Mouse (Mus musculus): ENCODE results near the gene I830077J02Rik. TPM values are rescaled to one million over a fixed set of nuclear protein-coding genes. Genes with fewer than 3 reads are reported as not detected.
"Not testable (repeated sequence)": the region's sequence is repeated elsewhere in the genome, so short reads cannot be mapped to it uniquely, and the experiment has no call there.

I830077J02Rik gene
- polyA plus RNA-seq, 1 experiment: 1.4 TPM

DNA sequence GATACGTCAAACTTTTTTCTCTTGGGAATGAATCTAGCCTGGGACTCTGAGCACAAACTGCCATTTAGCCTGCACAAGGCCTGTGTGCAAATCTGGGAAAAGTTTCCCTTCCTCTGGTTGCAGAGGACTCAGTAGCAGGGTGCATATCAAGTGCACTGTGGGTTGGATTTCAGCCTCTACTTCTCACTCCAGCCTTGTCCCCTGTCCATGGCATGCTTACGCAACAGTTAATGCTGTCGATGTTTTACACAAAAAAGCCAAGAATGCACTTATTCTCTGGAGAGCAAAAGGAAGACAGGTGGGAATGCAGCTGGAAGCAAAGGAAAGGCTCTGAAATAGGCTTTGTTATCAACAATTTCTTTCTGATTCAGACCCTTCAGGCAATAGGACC lies 14.1 kb downstream of the I830077J02Rik start:
- no peak for DNase-seq
- H3K4me3 ChIP-seq (ENCODE audit: insufficient read depth, low read depth, low read length): no peak overlapping the region
- no peaks in the 10 kb centered on the region for H3K36me3 ChIP-seq (ENCODE audit: control insufficient read depth, insufficient read depth, low read length)
- no peak overlapping the region for H3K27ac ChIP-seq (ENCODE audit: insufficient read depth, low read depth, low read length)
- TF ChIP-seq POLR2A (IDR thresholded peaks at IDR 0.05; ENCODE audit: low read depth, low read length) (no peak), CTCF (conservative IDR thresholded peaks at IDR 0.05; ENCODE audit: insufficient read depth, insufficient read length, low read depth, low read length) (no peak)
- 74% methylated on average over 3 of the region's 3 CpGs for WGBS
- no peaks in the 10 kb centered on the region for H3K4me1 ChIP-seq (ENCODE audit: control insufficient read depth, insufficient read depth, low read length)
- no peaks in the 10 kb centered on the region for H3K27me3 ChIP-seq (replicated peaks; ENCODE audit: control insufficient read depth, insufficient read depth, low read length)

GRCm38 (mm10) chr3:105917656-105918354 lies 14.7 kb downstream of the I830077J02Rik start:
- 63% methylated on average over 10 of the region's 10 CpGs for WGBS

DNA sequence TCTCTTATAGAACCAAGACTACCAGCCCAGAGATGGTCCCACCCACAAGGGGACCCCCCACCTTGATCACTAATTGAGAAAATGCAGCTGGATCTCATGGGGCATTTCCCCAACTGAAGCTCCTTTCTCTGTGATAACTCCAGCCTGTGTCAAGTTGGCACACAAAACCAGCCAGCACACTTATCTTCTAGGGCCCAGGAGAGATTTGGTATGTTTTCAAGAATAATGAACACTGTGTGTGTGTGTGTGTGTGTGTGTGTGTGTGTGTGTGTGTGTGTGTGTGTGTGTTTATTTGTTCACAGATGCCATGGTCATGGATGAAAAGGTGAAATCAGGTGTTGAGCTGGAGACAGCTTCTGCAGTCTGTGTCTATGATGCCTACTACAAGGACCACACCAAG lies 16.0 kb downstream of the I830077J02Rik start:
- not testable (repeated sequence) for H3K27ac ChIP-seq (ENCODE audit: insufficient read depth, low read depth, low read length); H3K4me1 ChIP-seq (ENCODE audit: control insufficient read depth, insufficient read depth, low read length); H3K36me3 ChIP-seq (ENCODE audit: control insufficient read depth, insufficient read depth, low read length); H3K4me3 ChIP-seq (ENCODE audit: insufficient read depth, low read depth, low read length); H3K27me3 ChIP-seq (replicated peaks; ENCODE audit: control insufficient read depth, insufficient read depth, low read length); DNase-seq

More at GRCm38 (mm10) chr3:105917656-105918354, 14.7 kb downstream of the I830077J02Rik start:
- Histone ChIP-seq H3K4me3 (ENCODE audit: insufficient read depth, low read depth, low read length) (no peak overlapping the region), H3K4me1 (ENCODE audit: control insufficient read depth, insufficient read depth, low read length) (no peaks in the 10 kb centered on the region), H3K27me3 (replicated peaks; ENCODE audit: control insufficient read depth, insufficient read depth, low read length) (no peaks in the 10 kb centered on the region), H3K27ac (ENCODE audit: insufficient read depth, low read depth, low read length) (no peak overlapping the region), H3K36me3 (ENCODE audit: control insufficient read depth, insufficient read depth, low read length) (no peaks in the 10 kb centered on the region)
- TF ChIP-seq CTCF (conservative IDR thresholded peaks at IDR 0.05; ENCODE audit: insufficient read depth, insufficient read length, low read depth, low read length) (no peak), POLR2A (IDR thresholded peaks at IDR 0.05; ENCODE audit: low read depth, low read length) (no peak)
- no peak for DNase-seq

DNA sequence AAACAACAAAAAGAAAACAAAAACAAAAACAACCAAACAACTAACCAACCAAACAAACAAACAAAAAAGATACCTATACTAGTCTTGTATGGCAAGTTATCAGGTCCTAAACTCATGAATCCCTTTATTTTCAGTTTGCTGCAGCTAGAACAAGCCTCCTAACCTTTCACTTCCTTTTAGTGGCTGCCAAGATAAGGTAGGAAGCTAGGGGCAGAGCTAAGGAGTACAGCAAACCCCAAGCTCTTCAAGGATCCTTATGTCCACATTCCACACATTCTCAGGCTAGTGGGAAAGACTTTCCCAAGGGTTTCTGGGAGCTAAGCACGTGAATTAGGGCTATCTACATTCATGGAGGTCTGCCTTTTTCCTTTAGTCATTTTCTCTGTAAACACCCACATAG lies 17.2 kb downstream of the I830077J02Rik start:
- DNase-seq: no peak
- 42% methylated on average over 1 of the region's 1 CpGs for WGBS
- Histone ChIP-seq H3K27me3 (replicated peaks; ENCODE audit: control insufficient read depth, insufficient read depth, low read length) (no peaks in the 10 kb centered on the region), H3K4me3 (ENCODE audit: insufficient read depth, low read depth, low read length) (no peak overlapping the region), H3K4me1 (ENCODE audit: control insufficient read depth, insufficient read depth, low read length) (no peaks in the 10 kb centered on the region), H3K27ac (ENCODE audit: insufficient read depth, low read depth, low read length) (no peak overlapping the region), H3K36me3 (ENCODE audit: control insufficient read depth, insufficient read depth, low read length) (no peaks in the 10 kb centered on the region)
- TF ChIP-seq CTCF (conservative IDR thresholded peaks at IDR 0.05; ENCODE audit: insufficient read depth, insufficient read length, low read depth, low read length) (no peak), POLR2A (IDR thresholded peaks at IDR 0.05; ENCODE audit: low read depth, low read length) (no peak)

- no peak overlapping the region for H3K4me3 ChIP-seq (ENCODE audit: insufficient read depth, low read depth, low read length)
- no peaks in the 10 kb centered on the region for H3K27me3 ChIP-seq (replicated peaks; ENCODE audit: control insufficient read depth, insufficient read depth, low read length)
- no peaks in the 10 kb centered on the region for H3K4me1 ChIP-seq (ENCODE audit: control insufficient read depth, insufficient read depth, low read length)
- no peak for DNase-seq
- no peak for TF ChIP-seq CTCF (conservative IDR thresholded peaks at IDR 0.05; ENCODE audit: insufficient read depth, insufficient read length, low read depth, low read length)
- H3K36me3 ChIP-seq (ENCODE audit: control insufficient read depth, insufficient read depth, low read length): no peaks in the 10 kb centered on the region
- no peak overlapping the region for H3K27ac ChIP-seq (ENCODE audit: insufficient read depth, low read depth, low read length)
- 40% methylated on average over 10 of the region's 10 CpGs for WGBS
Measured at GRCm38 (mm10) chr3:105913839-105914681, 18.4 kb downstream of the I830077J02Rik start.

GRCm38 (mm10) chr3:105912097-105912880 lies 20.2 kb downstream of the I830077J02Rik start:
- WGBS: 59% methylated on average over 9 of the region's 9 CpGs

More at GRCm38 (mm10) chr3:105912097-105912880, 20.2 kb downstream of the I830077J02Rik start:
- Histone ChIP-seq H3K4me1 (ENCODE audit: control insufficient read depth, insufficient read depth, low read length) (no peaks in the 10 kb centered on the region), H3K36me3 (ENCODE audit: control insufficient read depth, insufficient read depth, low read length) (no peaks in the 10 kb centered on the region), H3K4me3 (ENCODE audit: insufficient read depth, low read depth, low read length) (no peak overlapping the region), H3K27me3 (replicated peaks; ENCODE audit: control insufficient read depth, insufficient read depth, low read length) (no peaks in the 10 kb centered on the region), H3K27ac (ENCODE audit: insufficient read depth, low read depth, low read length) (no peak overlapping the region)
- no peak for TF ChIP-seq CTCF (conservative IDR thresholded peaks at IDR 0.05; ENCODE audit: insufficient read depth, insufficient read length, low read depth, low read length)
- TF ChIP-seq POLR2A (IDR thresholded peaks at IDR 0.05; ENCODE audit: low read depth, low read length): no peak
- DNase-seq: no peak

Measured in kidney, adult 2 months (tissue).